Mouse (Mus musculus): ENCODE results near the gene Fam13a. TPM values are rescaled to one million over a fixed set of nuclear protein-coding genes. Genes with fewer than 3 reads are reported as not detected.

The Fam13a gene
- polyA plus RNA-seq, 1 experiment from 2014 or later, result 13.5 TPM

DNA sequence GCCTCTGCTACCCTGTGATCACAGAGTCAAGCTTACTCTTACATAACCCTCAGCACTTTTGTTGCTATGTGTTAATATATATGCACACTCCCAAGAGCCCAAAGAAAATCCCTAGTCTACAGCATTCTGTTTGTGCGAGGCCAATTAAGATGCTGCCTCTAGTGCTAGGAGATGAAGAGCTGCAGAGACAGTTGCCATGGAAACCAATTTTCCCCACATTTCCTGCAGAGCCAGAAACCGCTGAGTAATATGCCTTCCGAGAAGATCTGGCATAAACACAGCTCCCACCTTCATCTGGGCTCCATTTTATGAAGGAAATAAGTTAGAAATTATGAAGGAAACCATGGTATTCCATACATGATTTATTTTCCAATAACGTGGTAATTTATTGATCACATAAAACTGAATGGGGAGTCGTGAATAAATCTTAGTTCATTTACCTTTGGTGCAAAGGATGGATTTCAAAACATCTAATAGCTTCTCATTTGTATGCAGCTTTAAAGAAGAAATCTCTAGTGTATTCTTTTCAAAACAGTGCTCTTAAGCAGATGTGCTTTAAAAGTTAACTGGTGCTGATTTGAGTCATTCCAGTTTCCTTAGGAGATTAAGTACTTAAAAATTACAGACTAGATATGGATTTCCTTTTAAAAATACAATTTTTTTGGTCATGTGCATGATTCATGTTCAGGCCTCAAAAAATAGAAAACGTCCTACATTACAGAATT lies 91.0 kb downstream of the Fam13a start:
- H3K4me3 ChIP-seq (replicated peaks; ENCODE audit: low read depth, low read length), result no peak overlapping the region
- no peak for ATAC-seq (replicated peaks; ENCODE audit: low FRiP score, low read depth)
- H3K9ac ChIP-seq (ENCODE audit: low read depth, low read length), result no peak overlapping the region
- no peak overlapping the region for H3K27ac ChIP-seq
- no peak overlapping the region for H3K4me2 ChIP-seq (ENCODE audit: low read length)
- H3K36me3 ChIP-seq (ENCODE audit: insufficient read depth, low read length), result peaks cover 4% of the 10 kb centered on the region; the same call in 1 of the 2 replicates
- H3K9me3 ChIP-seq (replicated peaks; ENCODE audit: low read length), result no peaks in the 10 kb centered on the region
- H3K4me1 ChIP-seq (replicated peaks; ENCODE audit: insufficient read depth, low read length), result no peaks in the 10 kb centered on the region
- no peak for TF ChIP-seq CTCF (IDR thresholded peaks at IDR 0.05; ENCODE audit: low read depth)
- H3K27me3 ChIP-seq (ENCODE audit: insufficient read depth, low read length), result no peaks in the 10 kb centered on the region
- no peak for DNase-seq (ENCODE audit: low spot score)
- 44% methylated on average over 6 of the region's 6 CpGs for WGBS

DNA sequence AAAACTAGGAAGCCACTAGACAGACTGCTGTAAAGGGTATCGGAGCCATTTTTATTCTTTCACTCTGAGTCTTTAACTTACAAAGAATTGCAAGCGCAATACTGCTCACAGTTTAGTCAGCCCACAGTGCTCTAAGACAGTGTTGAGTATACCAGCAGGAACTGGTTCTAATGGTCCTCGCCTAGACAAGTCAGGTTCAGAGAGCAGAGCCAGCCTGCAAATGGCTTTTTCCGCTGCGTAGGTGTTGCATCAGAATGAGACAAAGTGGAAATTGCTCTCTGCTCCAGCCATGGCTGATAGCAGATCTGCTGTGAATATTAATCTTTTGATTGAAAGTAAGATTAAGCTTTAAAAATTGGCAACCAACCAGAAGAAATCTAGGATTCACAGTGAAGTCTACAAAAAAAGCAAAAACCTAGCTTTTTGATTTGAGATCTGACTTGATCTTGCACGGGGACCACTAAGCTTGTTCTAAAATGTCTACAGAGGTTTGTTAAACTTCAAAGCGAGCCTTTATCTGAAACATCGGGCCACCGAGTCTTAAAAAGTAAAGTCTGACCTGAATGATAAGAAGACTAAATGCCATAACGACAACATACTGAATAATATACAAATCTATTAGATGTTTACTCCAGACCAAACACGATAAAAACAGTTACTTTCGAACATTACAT lies 91.7 kb downstream of the Fam13a start:
- H3K4me2 ChIP-seq (ENCODE audit: low read length), result no peak overlapping the region
- DNase-seq (ENCODE audit: low spot score), result no peak
- no peak for ATAC-seq (replicated peaks; ENCODE audit: low FRiP score, low read depth)
- H3K27me3 ChIP-seq (ENCODE audit: insufficient read depth, low read length), result no peaks in the 10 kb centered on the region
- no peak overlapping the region for H3K9ac ChIP-seq (ENCODE audit: low read depth, low read length)
- H3K27ac ChIP-seq, result no peak overlapping the region
- no peaks in the 10 kb centered on the region for H3K4me1 ChIP-seq (replicated peaks; ENCODE audit: insufficient read depth, low read length)
- peaks cover 4% of the 10 kb centered on the region; the same call in 1 of the 2 replicates for H3K36me3 ChIP-seq (ENCODE audit: insufficient read depth, low read length)
- H3K9me3 ChIP-seq (replicated peaks; ENCODE audit: low read length), result no peaks in the 10 kb centered on the region
- TF ChIP-seq CTCF (IDR thresholded peaks at IDR 0.05; ENCODE audit: low read depth), result no peak
- WGBS, result 80% methylated on average over 12 of the region's 12 CpGs
- H3K4me3 ChIP-seq (replicated peaks; ENCODE audit: low read depth, low read length), result no peak overlapping the region

- Histone ChIP-seq H3K9ac (ENCODE audit: low read depth, low read length) (no peak overlapping the region), H3K27ac (no peak overlapping the region), H3K9me3 (replicated peaks; ENCODE audit: low read length) (no peaks in the 10 kb centered on the region), H3K27me3 (ENCODE audit: insufficient read depth, low read length) (no peaks in the 10 kb centered on the region), H3K36me3 (ENCODE audit: insufficient read depth, low read length) (peaks cover 4% of the 10 kb centered on the region; the same call in 1 of the 2 replicates), H3K4me2 (ENCODE audit: low read length) (no peak overlapping the region), H3K4me3 (replicated peaks; ENCODE audit: low read depth, low read length) (no peak overlapping the region), H3K4me1 (replicated peaks; ENCODE audit: insufficient read depth, low read length) (no peaks in the 10 kb centered on the region)
- WGBS, result 86% methylated on average over 4 of the region's 4 CpGs
- DNase-seq (ENCODE audit: low spot score) (no peak), ATAC-seq (replicated peaks; ENCODE audit: low FRiP score, low read depth) (no peak)
- no peak for TF ChIP-seq CTCF (IDR thresholded peaks at IDR 0.05; ENCODE audit: low read depth)
Measured at GRCm38 (mm10) chr6:58931149-58931548, 93.2 kb downstream of the Fam13a start.

DNA sequence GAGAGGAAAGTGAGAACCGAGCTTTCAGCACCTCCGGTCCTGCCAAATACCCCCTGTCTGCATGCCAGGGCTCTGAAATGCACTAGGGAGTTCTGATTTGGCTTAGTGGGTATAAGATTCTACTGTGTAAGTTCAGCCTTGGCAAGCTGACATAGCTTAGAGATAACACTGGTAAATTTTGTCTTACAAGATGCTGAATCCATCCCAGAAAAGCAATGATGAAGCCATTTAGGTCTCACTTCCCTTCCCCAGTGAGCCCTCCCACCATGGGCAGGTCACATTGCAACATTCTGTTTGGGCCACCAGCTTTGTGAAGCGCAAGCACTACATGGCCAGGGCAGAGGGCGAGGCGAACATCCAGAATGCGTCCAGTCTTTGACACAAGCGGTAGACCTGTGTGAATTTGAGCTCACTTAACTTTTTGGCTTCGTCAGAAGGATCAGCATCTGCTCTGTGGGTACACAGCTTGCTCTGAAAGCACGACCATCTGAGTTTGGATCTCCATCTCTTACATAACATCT lies 94.4 kb downstream of the Fam13a start:
- no peak for DNase-seq (ENCODE audit: low spot score)
- WGBS, result 83% methylated on average over 9 of the region's 9 CpGs
- TF ChIP-seq CTCF (IDR thresholded peaks at IDR 0.05; ENCODE audit: low read depth), result no peak
- H3K36me3 ChIP-seq (ENCODE audit: insufficient read depth, low read length), result peaks cover under 1% of the 10 kb centered on the region; the same call in 1 of the 2 replicates
- no peak overlapping the region for H3K27ac ChIP-seq
- H3K4me1 ChIP-seq (replicated peaks; ENCODE audit: insufficient read depth, low read length), result no peaks in the 10 kb centered on the region
- H3K9me3 ChIP-seq (replicated peaks; ENCODE audit: low read length), result no peaks in the 10 kb centered on the region
- no peak overlapping the region for H3K9ac ChIP-seq (ENCODE audit: low read depth, low read length)
- ATAC-seq (replicated peaks; ENCODE audit: low FRiP score, low read depth), result no peak
- H3K4me2 ChIP-seq (ENCODE audit: low read length), result no peak overlapping the region
- no peaks in the 10 kb centered on the region for H3K27me3 ChIP-seq (ENCODE audit: insufficient read depth, low read length)
- H3K4me3 ChIP-seq (replicated peaks; ENCODE audit: low read depth, low read length), result no peak overlapping the region

DNA sequence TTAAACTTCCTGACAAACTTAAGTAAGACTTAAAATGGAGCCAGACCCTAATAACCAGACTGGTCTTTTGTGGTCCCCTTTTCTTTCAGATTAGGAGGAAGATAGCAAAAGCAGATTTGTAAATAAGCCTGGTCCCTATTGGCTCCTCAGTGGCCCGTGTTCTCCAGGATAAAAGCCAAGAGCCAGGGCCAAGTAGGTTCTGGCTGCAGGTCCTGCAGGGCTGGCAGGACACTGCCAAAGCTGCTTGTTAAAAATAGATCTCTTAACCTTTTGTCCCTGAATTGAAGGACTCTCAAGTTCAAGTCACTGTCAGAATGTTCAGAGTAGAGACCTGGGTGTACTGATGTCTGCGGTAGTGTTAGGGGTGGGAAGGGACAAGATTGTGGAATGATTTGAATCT lies 96.5 kb downstream of the Fam13a start:
- 84% methylated on average over 2 of the region's 2 CpGs for WGBS
- ATAC-seq (replicated peaks; ENCODE audit: low FRiP score, low read depth) (no peak), DNase-seq (ENCODE audit: low spot score) (no peak)

GRCm38 (mm10) chr6:58922511-58922910 lies 101.8 kb downstream of the Fam13a start:
- DNase-seq (ENCODE audit: low spot score), result no peak
- no peaks in the 10 kb centered on the region for H3K27me3 ChIP-seq (ENCODE audit: insufficient read depth, low read length)
- ATAC-seq (replicated peaks; ENCODE audit: low FRiP score, low read depth), result no peak

More for the DNA sequence above, 96.5 kb downstream of the Fam13a start:
- H3K9ac ChIP-seq (ENCODE audit: low read depth, low read length), result no peak overlapping the region
- TF ChIP-seq CTCF (IDR thresholded peaks at IDR 0.05; ENCODE audit: low read depth), result no peak
- H3K36me3 ChIP-seq (ENCODE audit: insufficient read depth, low read length), result no peaks in the 10 kb centered on the region
- no peaks in the 10 kb centered on the region for H3K4me1 ChIP-seq (replicated peaks; ENCODE audit: insufficient read depth, low read length)
- H3K27me3 ChIP-seq (ENCODE audit: insufficient read depth, low read length), result no peaks in the 10 kb centered on the region
- H3K27ac ChIP-seq, result no peak overlapping the region
- H3K4me3 ChIP-seq (replicated peaks; ENCODE audit: low read depth, low read length), result no peak overlapping the region
- no peaks in the 10 kb centered on the region for H3K9me3 ChIP-seq (replicated peaks; ENCODE audit: low read length)
- no peak overlapping the region for H3K4me2 ChIP-seq (ENCODE audit: low read length)

More at GRCm38 (mm10) chr6:58922511-58922910, 101.8 kb downstream of the Fam13a start:
- H3K4me1 ChIP-seq (replicated peaks; ENCODE audit: insufficient read depth, low read length), result no peaks in the 10 kb centered on the region
- H3K4me3 ChIP-seq (replicated peaks; ENCODE audit: low read depth, low read length), result no peak overlapping the region
- 77% methylated on average over 5 of the region's 5 CpGs for WGBS
- H3K9ac ChIP-seq (ENCODE audit: low read depth, low read length), result no peak overlapping the region
- TF ChIP-seq CTCF (IDR thresholded peaks at IDR 0.05; ENCODE audit: low read depth), result no peak
- H3K36me3 ChIP-seq (ENCODE audit: insufficient read depth, low read length), result no peaks in the 10 kb centered on the region
- no peak overlapping the region for H3K27ac ChIP-seq
- no peaks in the 10 kb centered on the region for H3K9me3 ChIP-seq (replicated peaks; ENCODE audit: low read length)
- no peak overlapping the region for H3K4me2 ChIP-seq (ENCODE audit: low read length)

Data from kidney, postnatal 0 days (tissue).